Mouse (Mus musculus) lung, postnatal 10 days (tissue): ENCODE measurements around the gene Runx3.

Experiments used
- DNase-seq: peaks from one replicate; pipeline ENCODE4 v3.0.0; 2021

Gene Runx3

GRCm38 (mm10) chr4:135120342-135121100 is at the start of gene Runx3:
Runx3 (plus strand) TSS chr4:135120652.
- DNase-seq: peak; percentile 11

- DNase-seq: no peak
These were observed 47.8 kb upstream of the Runx3 start for GRCm38 (mm10) chr4:135072671-135073070.

- no peak for DNase-seq
These were observed 46.9 kb upstream of the Runx3 start for GRCm38 (mm10) chr4:135073523-135073922.

- DNase-seq: no peak
These were observed 45.8 kb upstream of the Runx3 start for GRCm38 (mm10) chr4:135074646-135075045.

- no peak for DNase-seq
These were observed 45.1 kb upstream of the Runx3 start for GRCm38 (mm10) chr4:135075360-135075759.

- DNase-seq: no peak
These were observed 43.8 kb upstream of the Runx3 start for GRCm38 (mm10) chr4:135076611-135077010.

- DNase-seq: no peak
These were observed 43.3 kb upstream of the Runx3 start for GRCm38 (mm10) chr4:135077196-135077595.

GRCm38 (mm10) chr4:135079859-135080640 is 40.4 kb upstream of the Runx3 start:
- no peak for DNase-seq

- DNase-seq: no peak
These were observed 39.9 kb upstream of the Runx3 start for GRCm38 (mm10) chr4:135080641-135080920.

- DNase-seq: no peak
These were observed 37.4 kb upstream of the Runx3 start for GRCm38 (mm10) chr4:135083089-135083488.

- no peak for DNase-seq
These were observed 35.2 kb upstream of the Runx3 start for GRCm38 (mm10) chr4:135085077-135085853.

GRCm38 (mm10) chr4:135090613-135091012 is 29.8 kb upstream of the Runx3 start:
- no peak for DNase-seq

GRCm38 (mm10) chr4:135092871-135093270 is 27.6 kb upstream of the Runx3 start:
- no peak for DNase-seq

GRCm38 (mm10) chr4:135095693-135096092 is 24.8 kb upstream of the Runx3 start:
- DNase-seq: no peak

- DNase-seq: no peak
These were observed 22.3 kb upstream of the Runx3 start for GRCm38 (mm10) chr4:135097910-135098891.

- DNase-seq: no peak
These were observed 18.3 kb upstream of the Runx3 start for GRCm38 (mm10) chr4:135102019-135102740.

GRCm38 (mm10) chr4:135102761-135103160 is 17.7 kb upstream of the Runx3 start:
- DNase-seq: no peak

GRCm38 (mm10) chr4:135103800-135104199 is 16.7 kb upstream of the Runx3 start:
- no peak for DNase-seq

- no peak for DNase-seq
These were observed 13.5 kb upstream of the Runx3 start for GRCm38 (mm10) chr4:135106968-135107367.

- DNase-seq: no peak
These were observed 11.8 kb upstream of the Runx3 start for GRCm38 (mm10) chr4:135108666-135109065.

- no peak for DNase-seq
These were observed 6.8 kb upstream of the Runx3 start for GRCm38 (mm10) chr4:135113656-135114055.

- no peak for DNase-seq
These were observed 6.2 kb upstream of the Runx3 start for GRCm38 (mm10) chr4:135114301-135114700.
